Mouse (Mus musculus): ENCODE data around the gene Ccr6.

DNA sequence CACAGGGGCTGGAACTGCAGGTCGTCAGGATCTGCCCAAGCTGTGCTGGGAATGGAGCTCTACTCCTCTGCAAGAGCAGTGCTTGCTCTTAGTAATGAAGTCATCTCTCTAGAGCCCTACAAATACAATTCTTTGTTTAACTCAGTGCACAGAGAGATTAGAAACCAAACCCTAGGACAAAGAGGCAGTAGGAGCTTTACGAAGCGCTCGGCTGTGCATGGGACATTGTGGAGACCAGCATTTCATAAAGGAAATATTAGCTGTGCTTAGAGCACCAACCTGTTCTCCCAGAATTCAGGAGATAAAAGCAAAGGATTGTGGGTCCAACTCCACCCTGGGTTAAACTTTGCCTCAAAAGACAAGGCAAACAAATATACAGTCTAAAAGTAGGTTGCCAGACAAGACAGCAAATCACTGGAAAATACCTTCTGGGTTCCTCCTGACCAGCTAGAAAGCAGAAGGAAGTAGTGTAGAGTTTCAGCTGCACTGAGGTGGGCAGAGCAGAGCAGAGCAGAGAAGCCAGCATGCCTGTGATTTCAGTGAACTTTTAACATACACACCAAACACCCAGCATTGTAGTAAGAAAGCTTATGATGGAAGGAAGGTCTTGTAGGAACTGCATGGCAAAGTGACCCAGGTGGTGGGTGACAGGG lies 10.4 kb downstream of the Ccr6 start:
- TF ChIP-seq CTCF (IDR thresholded peaks at IDR 0.05) = no peak
- no peak for TF ChIP-seq EP300 (IDR thresholded peaks at IDR 0.05)

All from lung, postnatal 0 days (tissue).